Mouse (Mus musculus): ENCODE measurements around the gene Zscan10. TPM values are rescaled to one million over a fixed set of nuclear protein-coding genes. Genes with fewer than 3 reads are reported as not detected.

Gene Zscan10
- total RNA-seq (2017) = not detected in 3 replicates

DNA sequence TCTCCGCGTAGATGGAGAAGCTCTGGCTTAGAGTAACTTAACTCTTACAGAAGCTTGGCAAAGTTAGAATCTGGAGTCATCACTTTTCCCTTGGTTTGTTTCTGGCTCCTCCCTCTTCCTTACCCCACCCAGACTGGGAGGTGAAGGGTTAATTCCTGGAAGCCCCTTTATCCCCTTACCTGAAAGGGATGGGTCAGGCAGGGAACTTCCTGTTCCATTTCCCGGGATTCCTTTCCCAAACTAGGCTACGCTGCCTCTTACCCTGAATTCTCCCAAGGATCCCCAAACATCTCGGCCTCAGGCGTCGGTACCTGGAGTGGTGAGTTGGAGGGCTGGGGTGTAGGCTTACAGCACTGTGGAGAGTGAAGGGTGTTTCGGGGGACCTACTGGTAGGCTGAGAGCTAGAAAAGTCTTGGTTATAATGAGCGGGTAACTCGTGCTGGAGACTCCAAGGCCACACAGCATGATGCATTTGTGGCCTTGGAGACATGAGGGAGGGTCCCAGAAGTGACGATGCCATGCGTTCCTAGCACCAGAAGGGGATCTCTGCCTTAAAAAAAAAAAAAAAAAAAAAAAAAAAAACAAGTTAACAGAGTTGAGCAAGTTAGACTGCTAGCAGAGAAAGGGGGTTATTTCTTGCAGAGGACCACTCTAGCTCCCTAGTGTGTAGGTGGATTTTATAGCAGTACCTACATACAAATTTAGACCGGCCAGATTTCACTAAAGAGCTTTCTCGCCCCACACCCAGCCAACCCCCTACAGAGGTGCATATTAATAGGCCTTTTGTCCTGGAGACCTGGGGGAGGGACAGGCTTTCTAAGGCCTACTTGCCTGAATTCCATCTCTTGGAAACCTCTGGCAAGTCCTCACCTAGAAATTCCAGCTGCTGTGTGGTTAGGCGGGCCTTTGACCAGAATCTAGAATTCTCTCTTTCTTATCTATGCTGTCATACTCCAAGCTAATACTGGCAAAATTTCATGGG lies at the start of gene Zscan10:
Zscan10 (plus strand) TSS at position 216 of the 982 bp plus-strand sequence.
- no peak for ATAC-seq (replicated peaks; ENCODE audit: insufficient number of reproducible peaks, low FRiP score, low TSS enrichment, poor library complexity, severe bottlenecking)

DNA sequence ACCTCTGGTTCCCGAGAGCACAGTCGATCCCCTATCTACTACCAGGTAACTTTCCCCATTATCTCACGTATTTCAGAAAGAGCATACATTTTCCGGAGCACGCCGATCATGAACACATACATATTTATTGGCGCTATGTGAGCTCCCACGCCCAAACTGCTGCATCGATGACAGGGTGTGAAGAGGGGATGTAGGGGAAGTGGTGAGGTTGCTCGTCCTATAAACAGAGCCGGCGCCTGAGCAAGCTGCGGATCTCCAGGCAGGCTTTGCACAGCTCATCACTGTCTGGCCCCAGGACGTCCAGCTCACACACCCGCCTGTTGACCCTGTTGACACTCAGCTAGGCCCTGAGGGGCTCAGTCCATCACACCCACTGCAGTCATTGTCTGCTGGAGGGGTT lies 49.8 kb upstream of the Zscan10 start:
- ATAC-seq (replicated peaks; ENCODE audit: insufficient number of reproducible peaks, low FRiP score, low TSS enrichment, poor library complexity, severe bottlenecking) = 0 out of 2 replicates have a peak, but pooled peaks have one; percentile 14

DNA sequence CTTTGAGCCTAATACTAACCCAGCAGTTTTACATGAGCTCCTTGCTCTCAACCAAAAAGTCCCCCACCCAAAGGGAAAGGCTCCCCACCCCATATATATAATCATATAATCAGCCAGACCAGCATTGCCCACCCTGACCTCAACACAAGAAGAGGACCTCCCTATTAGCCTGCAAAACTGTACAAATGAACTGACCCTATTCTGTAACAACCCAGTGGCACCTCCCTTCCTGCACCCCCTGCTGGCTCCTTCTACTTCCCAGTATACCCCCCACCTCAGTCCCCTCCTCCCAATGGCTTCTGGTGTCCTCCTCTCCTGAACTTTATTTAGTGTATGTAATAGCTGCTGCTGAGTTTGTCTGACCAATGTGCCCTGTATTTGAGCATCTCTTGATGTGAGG lies 49.2 kb upstream of the Zscan10 start:
- ATAC-seq (replicated peaks; ENCODE audit: insufficient number of reproducible peaks, low FRiP score, low TSS enrichment, poor library complexity, severe bottlenecking) = no peak

DNA sequence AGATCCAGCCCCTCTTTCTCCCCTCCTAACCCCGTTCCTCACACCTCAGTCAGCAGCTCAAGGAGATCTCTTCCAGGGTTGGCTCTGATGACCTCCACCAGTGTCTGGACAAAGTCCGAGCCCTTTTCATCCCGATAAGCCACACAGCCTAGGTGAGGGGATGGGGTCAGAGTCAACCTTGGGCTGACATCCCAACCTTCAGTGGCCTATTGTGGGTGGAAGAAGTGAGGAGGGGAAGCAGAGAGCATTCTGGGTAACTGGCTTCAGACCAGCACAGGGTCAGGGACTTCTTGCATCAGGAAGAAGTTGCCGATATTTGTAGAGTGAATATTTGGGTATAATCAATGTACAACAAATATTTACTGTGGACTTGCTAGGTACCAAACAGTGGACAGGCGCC lies 48.7 kb upstream of the Zscan10 start:
- no peak for ATAC-seq (replicated peaks; ENCODE audit: insufficient number of reproducible peaks, low FRiP score, low TSS enrichment, poor library complexity, severe bottlenecking)

DNA sequence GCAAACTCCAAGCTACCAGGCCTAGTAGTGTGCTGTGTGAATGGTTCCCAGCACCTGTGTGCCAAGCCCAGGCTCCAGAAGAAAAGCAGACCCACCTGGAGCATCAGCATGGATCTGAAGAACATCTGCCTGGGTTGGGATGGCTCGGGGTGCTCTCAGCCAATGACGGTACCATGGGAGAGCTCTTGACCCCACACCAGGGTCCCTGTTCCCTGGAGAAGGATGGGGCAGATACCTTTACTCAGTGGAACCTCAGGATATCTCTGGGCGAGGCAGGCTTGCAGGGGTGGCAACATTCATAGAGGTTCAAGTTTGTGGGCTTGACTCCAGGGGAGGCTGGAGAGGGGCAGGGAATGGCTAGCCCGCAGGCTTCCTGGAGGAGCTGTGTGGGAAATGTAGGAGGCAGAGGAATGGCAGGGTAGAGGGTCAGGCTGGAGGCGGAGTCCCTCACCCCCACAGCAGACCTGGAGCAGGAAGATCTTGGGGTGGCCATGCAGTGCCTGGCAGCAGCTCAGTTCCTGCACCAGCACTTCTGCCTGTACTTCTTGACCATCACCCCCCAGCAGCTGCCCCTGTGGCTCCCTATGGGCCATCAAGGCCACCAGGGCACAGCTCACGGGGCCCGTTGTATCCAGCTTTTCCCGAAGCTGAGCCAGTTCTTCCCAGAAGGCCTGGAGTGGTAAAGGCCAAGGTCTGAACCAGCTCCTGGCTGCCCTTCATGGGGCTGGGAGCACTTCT lies 47.6 kb upstream of the Zscan10 start:
- no peak for ATAC-seq (replicated peaks; ENCODE audit: insufficient number of reproducible peaks, low FRiP score, low TSS enrichment, poor library complexity, severe bottlenecking)

DNA sequence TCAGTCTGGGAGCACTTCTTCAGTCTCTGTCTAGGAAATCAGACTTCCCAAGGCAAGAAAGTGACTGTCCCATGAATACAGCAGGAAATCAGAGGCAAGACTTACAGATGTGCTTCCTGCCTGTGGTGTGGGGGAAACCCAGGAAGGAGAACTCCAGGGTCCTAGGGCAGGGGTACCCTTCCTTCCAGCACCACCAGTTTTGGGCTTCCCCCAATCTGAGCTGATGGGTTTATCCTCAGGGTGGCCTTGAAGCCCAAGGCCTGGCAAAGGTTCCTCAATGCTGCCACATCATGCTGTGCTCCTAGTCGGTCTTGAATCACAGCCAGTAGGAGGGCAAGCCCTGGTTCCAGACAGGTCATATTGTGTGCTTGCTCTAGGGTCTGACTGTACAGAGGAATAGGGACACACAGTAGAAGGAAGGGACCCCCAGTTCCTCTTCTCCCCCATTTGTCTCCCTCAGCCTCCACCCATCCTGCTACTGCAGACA lies 47.0 kb upstream of the Zscan10 start:
- no peak for ATAC-seq (replicated peaks; ENCODE audit: insufficient number of reproducible peaks, low FRiP score, low TSS enrichment, poor library complexity, severe bottlenecking)

DNA sequence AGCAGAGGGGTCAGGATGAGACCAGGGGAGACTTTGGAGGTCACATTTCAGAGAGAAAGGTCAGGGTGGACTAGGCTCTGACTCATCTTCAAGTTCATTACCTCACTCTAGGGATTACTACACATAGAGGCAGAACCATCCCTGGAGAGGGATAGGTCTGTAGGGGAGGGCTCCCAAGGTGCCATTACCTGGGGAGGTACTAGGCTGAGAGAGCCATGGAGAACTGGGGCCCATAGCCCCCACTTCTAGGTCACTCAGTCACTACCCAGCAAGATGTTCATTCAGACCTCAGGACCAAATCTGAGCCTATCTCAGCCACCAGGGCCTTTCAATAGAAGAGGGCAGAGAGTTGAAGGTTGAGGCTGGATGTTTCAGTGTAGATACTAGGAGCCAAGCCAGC lies 46.3 kb upstream of the Zscan10 start:
- ATAC-seq (replicated peaks; ENCODE audit: insufficient number of reproducible peaks, low FRiP score, low TSS enrichment, poor library complexity, severe bottlenecking) = no peak

DNA sequence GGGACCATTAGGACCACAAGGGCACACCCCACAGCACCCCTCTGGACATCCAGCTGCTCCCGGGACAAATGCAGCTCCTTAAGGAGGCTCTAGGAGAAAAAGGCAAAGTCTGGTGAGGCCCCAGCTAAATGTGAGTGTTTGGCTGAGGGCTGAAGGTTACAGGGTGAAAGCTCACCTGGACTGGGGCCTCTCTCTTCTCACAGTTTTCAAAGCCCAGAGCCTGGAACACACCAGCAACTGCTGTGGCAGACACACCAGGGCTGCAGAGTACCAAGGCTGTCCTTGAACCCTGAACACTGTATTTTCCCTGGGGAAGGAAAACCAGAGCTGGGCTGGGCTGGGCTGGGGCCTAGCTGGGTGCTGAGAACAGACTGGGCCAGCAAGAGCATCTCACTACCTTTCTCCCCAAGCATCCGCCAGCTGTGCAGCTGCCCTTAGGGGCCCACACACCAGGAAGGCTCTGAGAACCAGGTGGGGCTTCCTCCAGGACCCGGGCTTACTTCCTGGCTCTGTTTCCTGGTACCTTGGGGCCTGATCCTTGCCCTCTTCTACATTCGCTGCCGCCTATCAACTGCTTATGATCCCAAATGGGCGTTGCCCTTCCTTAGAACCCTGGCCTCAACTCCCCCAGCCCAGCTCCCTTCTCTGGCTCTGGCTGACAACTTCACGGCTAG lies 45.3 kb upstream of the Zscan10 start:
- no peak for ATAC-seq (replicated peaks; ENCODE audit: insufficient number of reproducible peaks, low FRiP score, low TSS enrichment, poor library complexity, severe bottlenecking)

DNA sequence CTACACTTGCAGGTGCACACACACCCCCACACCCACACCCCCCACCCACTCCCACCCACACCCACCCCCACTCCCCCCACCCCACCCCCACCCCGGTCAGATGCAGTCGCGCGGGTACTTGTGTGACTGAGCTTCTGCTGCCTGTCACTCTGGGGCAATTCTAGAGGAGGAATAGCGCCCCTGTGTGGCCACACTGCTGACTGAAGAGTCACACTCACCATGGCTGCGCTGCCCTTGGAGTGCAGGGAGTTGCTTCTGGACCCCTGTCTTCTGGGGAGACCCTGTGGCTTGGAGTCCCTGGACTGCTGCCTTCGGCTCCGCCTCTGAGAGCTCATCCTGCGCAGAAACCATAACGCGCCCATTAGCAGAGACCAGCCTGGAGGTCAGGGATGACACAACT lies 40.9 kb upstream of the Zscan10 start:
- no peak for ATAC-seq (replicated peaks; ENCODE audit: insufficient number of reproducible peaks, low FRiP score, low TSS enrichment, poor library complexity, severe bottlenecking)

DNA sequence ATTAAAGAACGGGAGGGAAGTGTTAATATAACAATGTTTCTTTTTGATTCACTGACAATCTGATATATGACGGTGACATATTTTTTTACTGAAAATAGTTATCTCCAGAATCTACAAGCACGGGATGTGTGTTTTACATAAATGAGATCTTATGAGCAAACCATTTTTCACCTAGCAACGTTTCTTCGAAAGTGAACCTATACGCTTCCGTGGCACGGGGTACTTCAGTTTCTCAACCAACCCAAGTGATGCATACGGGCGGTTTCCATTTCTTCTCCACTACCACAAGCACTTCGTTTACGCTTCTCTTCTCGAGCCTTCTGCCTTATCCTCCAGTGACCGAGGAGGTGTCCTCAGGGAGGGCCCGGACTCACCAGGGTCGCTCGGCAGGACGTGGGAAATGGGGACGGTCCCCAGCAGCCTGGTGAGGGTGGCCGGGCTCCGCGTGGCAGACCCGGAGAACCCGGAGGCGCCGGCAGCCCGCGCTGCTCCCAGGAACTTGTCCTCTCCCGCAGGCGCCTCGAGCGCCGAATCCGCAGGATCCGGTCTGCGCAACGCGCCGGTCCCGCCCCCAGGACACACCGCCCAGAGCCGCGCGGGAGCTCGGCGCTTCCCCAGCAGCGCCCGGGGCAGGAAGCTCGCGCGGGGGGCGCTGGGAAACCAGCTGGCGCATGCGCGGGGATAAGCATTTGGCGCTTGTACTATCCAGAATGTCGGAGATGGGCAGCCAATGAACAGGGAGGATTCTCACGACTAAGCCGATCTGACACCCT lies 36.9 kb upstream of the Zscan10 start, which contains the start of gene Zfp213:
Zfp213 (minus strand) TSS at position 644 of the 773 bp plus-strand sequence.
- ATAC-seq (replicated peaks; ENCODE audit: insufficient number of reproducible peaks, low FRiP score, low TSS enrichment, poor library complexity, severe bottlenecking) = peak; percentile 76

DNA sequence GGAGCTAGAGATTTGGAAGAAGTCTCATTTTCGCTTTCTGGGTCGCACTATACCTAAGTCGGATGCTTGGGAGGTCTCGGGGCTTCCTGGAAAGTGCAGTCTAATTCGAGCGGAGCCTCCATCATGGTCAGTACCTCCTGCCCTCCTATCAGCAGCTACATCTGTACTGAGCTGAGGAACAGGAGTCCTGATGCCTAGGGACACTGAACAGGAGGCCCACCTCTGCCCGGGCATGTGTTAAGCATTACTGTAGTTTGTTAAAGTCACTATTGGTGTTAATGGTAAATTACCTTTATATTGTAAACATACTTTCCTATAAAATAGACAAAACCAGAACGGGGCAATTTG lies 36.3 kb upstream of the Zscan10 start:
- no peak; the same call in 1 of the 2 replicates for ATAC-seq (replicated peaks; ENCODE audit: insufficient number of reproducible peaks, low FRiP score, low TSS enrichment, poor library complexity, severe bottlenecking)

DNA sequence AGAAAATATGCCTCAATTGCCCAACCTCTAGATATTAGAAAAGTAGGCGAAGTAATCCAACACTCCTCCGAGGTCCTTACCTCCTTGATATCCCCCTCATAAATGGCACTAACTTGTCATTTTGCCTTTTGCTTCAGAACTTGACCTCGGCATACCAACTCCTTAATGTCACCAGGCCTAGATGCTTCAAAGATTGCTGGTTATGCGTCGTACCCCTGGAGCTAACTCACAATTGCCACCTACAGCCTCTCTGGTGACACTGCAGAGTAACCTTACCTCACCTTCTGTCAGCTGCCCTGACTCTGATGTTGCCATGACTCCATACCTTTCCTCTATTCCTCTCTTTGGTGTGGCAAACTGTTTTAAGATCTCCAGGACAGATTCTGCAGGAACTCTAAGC lies 33.9 kb upstream of the Zscan10 start:
- ATAC-seq (replicated peaks; ENCODE audit: insufficient number of reproducible peaks, low FRiP score, low TSS enrichment, poor library complexity, severe bottlenecking) = no peak

DNA sequence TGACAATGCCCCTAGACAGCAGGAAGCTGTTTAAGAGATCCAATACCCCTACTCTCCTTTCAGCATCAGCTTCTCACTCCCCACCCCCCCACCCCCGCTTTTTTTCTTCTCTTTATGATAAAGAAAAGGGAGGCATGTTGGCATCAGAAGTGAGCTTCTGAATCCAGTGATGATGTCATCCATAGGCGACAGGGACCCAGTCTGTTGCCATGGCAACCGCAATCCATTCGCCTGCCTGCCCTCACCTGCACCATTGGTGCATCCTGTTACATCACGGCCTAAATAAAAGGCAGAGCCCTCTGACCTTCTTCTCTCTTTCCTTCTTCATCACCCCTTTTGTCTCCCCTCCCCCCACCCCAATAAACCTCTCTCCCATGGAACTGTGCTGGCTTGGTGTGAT lies 32.3 kb upstream of the Zscan10 start:
- ATAC-seq (replicated peaks; ENCODE audit: insufficient number of reproducible peaks, low FRiP score, low TSS enrichment, poor library complexity, severe bottlenecking) = no peak

DNA sequence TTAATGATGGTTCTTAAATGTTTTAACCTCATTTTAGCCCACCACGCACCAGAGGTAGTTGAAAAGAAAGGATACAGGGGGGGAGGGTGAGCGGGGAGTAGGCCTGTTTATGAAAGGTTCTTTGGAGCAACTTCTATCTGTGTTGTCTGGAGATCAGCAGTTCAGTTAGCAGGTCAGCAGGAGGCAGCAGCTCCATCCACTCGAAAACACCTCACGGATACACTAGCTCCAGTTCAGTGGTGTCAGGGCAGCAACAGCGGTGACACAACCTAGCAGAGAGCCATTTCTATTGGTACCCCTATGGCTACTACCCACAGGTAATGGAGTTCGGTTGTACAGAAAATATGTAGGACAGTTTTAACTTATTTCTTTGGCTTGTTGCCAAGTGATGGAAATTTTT lies 30.6 kb upstream of the Zscan10 start:
- peak; percentile 62 for ATAC-seq (replicated peaks; ENCODE audit: insufficient number of reproducible peaks, low FRiP score, low TSS enrichment, poor library complexity, severe bottlenecking)

DNA sequence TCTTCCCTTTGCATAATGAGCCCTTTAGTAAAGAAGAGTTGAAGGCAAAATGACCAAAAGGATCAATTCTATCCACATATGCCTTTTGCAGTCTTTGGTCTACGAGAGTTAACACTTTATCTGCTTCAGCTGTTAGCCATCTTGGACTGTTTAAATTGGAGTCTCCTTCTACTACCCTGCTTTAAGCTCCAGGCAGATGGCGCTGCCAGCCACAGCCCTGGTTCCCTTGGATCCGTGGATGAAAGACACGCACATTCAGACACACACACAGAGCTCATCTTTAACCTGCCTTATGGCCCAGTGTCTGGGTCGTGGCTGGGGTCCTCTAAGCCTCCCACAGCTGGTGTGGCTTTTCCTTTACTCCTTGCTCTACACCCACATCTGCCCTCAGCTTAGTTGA lies 29.6 kb upstream of the Zscan10 start:
- ATAC-seq (replicated peaks; ENCODE audit: insufficient number of reproducible peaks, low FRiP score, low TSS enrichment, poor library complexity, severe bottlenecking) = no peak

DNA sequence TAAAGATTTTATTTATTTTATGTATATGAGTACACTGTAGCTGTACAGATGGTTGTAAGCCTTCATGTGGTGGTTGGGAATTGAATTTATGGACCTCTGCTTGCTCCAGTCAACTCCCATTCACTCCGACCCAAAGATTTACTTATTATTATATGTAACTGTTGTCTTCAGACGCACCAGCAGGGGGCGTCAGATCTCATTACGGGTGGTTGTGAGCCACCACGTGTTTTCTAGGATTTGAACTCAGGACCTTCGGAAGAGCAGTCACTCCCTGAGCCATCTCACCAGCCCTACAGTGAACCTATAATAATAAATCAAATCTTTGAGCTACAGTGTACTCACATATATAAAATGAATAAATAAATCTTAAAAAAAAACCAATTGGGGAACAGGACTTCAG lies 28.6 kb upstream of the Zscan10 start:
- no peak for ATAC-seq (replicated peaks; ENCODE audit: insufficient number of reproducible peaks, low FRiP score, low TSS enrichment, poor library complexity, severe bottlenecking)

DNA sequence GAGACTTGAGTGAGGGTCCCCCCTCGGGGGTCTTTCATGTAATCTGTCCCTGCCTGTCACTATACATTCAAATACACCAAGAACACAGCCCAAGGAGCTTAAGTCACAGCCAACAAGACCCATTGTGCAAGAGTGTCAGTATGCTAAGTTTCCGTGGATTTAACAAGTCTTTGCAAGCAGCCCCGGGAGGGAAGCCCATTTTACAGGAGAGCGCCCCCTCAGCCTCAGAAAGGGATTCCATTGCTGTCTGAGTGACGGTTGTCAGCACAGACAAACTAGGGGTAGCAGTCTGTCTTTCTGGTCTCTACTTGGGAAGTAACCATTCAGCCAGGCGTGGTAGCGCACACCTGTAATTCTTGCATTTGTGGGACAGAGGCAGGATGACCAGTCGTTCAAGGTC lies 26.5 kb upstream of the Zscan10 start:
- ATAC-seq (replicated peaks; ENCODE audit: insufficient number of reproducible peaks, low FRiP score, low TSS enrichment, poor library complexity, severe bottlenecking) = no peak

DNA sequence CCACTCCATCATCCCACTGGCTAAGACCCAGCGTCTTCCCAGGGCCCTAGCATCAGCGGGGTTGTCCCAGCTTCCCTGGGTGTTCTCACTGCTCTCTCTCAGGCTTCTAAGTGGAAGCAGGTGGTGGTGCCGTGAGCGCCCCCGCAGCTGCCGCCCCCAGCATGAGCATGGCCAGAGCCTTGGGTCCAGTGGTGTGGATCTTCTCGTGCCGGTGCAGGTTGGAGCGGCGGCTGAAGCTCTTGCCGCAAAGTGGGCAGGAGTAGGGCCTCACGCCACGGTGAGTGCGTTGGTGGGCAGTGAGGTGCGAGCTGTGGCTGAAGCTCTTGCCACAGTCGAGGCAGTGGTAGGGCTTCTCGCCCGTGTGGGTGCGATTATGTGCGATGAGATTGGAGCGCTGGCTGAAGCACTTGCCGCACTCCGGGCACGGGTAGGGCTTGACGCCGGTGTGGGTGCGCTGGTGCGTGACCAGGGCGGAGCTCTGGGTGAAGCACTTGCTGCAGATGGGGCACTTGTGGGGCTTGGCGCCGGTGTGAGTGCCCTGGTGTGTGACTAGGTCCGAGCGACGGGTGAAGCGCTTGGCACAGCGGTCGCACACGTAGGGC lies 24.6 kb upstream of the Zscan10 start:
- no peak for ATAC-seq (replicated peaks; ENCODE audit: insufficient number of reproducible peaks, low FRiP score, low TSS enrichment, poor library complexity, severe bottlenecking)
